Mouse (Mus musculus) stomach, embryonic 15.5 days (tissue): ENCODE results near the gene Gm44579. TPM values are rescaled to one million over a fixed set of nuclear protein-coding genes. Genes with fewer than 3 reads are reported as not detected.

Experiments
- ATAC-seq: fragments of 200-750 bp; cut with Nextera tagmentation; 2 replicates; pipeline ENCODE4 v1.8.0; 2017; ENCODE audit warnings: low read depth, moderate number of reproducible peaks, moderate TSS enrichment; ENCODE audit not compliant: insufficient read depth, low FRiP score
- H3K27ac ChIP-seq: fragments of 300-500 bp; sonication (generic); 2 replicates; pipeline ENCODE4 v1.5.1; 2015; ENCODE audit warnings: mild to moderate bottlenecking, inconsistent platforms
- H3K27me3 ChIP-seq: fragments of 300-500 bp; sonication (generic); replicated peaks from 2 replicates; pipeline ENCODE4 v1.6.1; 2015; ENCODE audit warnings: inconsistent platforms
- H3K36me3 ChIP-seq: fragments of 300-500 bp; sonication (generic); 2 replicates; pipeline ENCODE4 v1.6.1; 2015; ENCODE audit warnings: inconsistent platforms
- H3K4me1 ChIP-seq: fragments of 300-500 bp; sonication (generic); 2 replicates; pipeline ENCODE4 v1.6.1; 2015; ENCODE audit warnings: inconsistent platforms
- H3K4me2 ChIP-seq: fragments of 300-500 bp; sonication (generic); 2 replicates; pipeline ENCODE4 v1.6.1; 2015; ENCODE audit warnings: mild to moderate bottlenecking, inconsistent platforms
- H3K4me3 ChIP-seq: fragments of 300-500 bp; sonication (generic); replicated peaks from 2 replicates; pipeline ENCODE4 v1.5.1; 2015; ENCODE audit warnings: inconsistent platforms
- H3K9ac ChIP-seq: fragments of 300-500 bp; sonication (generic); 2 replicates; pipeline ENCODE4 v1.6.1; 2015; ENCODE audit warnings: inconsistent platforms
- H3K9me3 ChIP-seq: fragments of 300-500 bp; sonication (generic); 2 replicates; pipeline ENCODE4 v1.6.1; 2016; ENCODE audit warnings: inconsistent platforms
- WGBS: fragments of 180-500 bp; shearing (Covaris S2); methylation state at CpG from one replicate; pipeline ENCODE4 v1.1.7; 2015; 5-methylcytosine and 5-hydroxymethylcytosine counted together
- polyA plus RNA-seq: library from polyadenylated mRNA; unstranded; fragments of >200 nt; fragmentation: Nextera tagmentation; extraction: Ambion mirVana; gene quantifications from 2 replicates; pipeline ENCODE4 v1.2.1, GENCODE M21; 2015

Gm44579 gene
- polyA plus RNA-seq, 1 experiment from 2014 or later: not detected

DNA sequence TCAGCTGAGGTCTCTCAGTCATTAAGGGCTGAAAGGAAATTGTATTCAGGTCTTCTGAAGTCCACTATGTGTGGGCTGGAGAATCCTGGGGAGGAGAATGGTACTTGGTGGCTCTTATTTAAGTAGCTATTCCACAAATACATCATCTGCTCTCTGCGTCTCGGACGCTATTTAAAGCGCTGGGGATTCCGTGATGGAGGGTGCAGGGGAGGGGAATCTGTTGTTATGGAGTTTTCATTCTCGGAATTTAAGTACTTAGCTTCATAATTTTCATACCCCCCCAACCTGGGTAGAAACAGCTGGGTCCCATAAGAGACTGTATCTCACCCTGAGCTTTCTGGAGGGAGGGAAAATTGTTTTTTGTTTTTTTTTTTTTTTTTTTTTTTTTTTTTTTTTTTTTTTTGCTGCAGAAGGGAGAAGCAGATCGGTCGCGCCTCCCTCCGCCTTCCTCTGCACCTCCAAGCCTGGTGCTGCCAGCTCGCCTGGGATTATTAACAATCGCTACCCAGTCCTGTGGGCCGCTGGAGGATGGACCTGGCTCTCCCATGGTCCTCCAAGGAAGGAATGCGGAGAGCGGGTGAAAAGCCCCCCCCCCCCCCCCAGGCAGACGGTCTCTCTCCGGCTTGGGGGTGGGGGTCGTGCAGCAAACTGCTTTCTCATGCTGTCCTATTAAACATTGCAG is 53.7 kb downstream of the Gm44579 start, which contains the start of gene Ccdc184:
Gene Ccdc184, plus strand, starts transcription at position 196 of the 682 bp plus-strand sequence.
- Histone ChIP-seq H3K9me3 (no peaks in the 10 kb centered on the region), H3K27me3 (peaks cover 61% of the 10 kb centered on the region), H3K4me2 (peak within 1 kb of the TSS; percentile 61), H3K4me3 (peak within 1 kb of the TSS; percentile 35), H3K36me3 (no peaks in the 10 kb centered on the region), H3K4me1 (peaks cover 13% of the 10 kb centered on the region; the same call in 1 of the 2 replicates), H3K27ac (no peak within 1 kb of the TSS), H3K9ac (no peak within 1 kb of the TSS)
- no peak; the same call in 1 of the 2 replicates for ATAC-seq
- WGBS: 4% methylated on average over 17 of the region's 18 CpGs

DNA sequence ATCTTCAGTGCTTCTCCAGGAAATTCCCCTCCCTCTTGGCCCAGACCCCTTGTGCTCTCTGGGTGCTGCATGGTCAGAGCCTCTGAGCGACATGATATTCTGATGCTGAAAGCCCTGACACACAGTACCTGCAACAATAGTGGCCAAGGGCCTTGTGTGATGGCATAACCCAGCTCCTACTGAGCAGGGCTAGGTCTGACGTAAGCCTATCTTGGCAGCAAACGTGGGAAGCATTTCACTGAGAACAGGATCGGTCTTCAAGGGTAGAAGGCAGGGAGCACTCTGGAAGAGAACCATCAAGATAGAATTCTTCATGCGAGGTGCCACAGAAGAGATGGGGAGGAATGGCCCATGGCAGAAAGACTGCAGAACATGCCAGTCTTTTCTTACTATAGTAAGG is 55.3 kb downstream of the Gm44579 start, which contains the start of gene Asb8:
Gene Asb8, minus strand, starts transcription at position 101 of the 400 bp plus-strand sequence.
- Histone ChIP-seq H3K4me2 (no peak within 1 kb of the TSS), H3K9ac (no peak within 1 kb of the TSS), H3K4me3 (no peak within 1 kb of the TSS), H3K9me3 (no peaks in the 10 kb centered on the region), H3K4me1 (peaks cover 13% of the 10 kb centered on the region; the same call in 1 of the 2 replicates), H3K27ac (no peak within 1 kb of the TSS), H3K27me3 (peaks cover 50% of the 10 kb centered on the region), H3K36me3 (no peaks in the 10 kb centered on the region)
- no peak for ATAC-seq
- WGBS: 74% methylated on average over 5 of the region's 5 CpGs

DNA sequence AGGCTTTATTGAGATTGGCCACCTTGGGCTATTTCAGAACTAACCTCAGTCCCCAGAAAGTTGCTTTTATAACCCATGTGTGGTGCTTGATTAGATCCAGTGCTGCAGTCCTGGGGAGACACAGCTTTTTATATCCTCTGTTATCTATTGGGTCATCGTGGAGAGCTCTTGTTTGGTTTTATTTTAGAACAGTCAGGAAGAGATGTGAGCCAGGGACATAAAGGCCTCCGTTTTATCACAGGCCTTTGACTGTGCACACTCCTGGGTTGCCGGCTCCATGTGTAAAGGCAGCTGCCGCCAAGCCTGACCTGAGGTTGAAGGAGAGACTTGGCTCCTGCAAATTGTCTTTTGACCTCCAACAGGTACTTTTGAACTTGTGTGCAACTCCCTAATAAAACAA is 58.2 kb downstream of the Gm44579 start:
- no peak for ATAC-seq

DNA sequence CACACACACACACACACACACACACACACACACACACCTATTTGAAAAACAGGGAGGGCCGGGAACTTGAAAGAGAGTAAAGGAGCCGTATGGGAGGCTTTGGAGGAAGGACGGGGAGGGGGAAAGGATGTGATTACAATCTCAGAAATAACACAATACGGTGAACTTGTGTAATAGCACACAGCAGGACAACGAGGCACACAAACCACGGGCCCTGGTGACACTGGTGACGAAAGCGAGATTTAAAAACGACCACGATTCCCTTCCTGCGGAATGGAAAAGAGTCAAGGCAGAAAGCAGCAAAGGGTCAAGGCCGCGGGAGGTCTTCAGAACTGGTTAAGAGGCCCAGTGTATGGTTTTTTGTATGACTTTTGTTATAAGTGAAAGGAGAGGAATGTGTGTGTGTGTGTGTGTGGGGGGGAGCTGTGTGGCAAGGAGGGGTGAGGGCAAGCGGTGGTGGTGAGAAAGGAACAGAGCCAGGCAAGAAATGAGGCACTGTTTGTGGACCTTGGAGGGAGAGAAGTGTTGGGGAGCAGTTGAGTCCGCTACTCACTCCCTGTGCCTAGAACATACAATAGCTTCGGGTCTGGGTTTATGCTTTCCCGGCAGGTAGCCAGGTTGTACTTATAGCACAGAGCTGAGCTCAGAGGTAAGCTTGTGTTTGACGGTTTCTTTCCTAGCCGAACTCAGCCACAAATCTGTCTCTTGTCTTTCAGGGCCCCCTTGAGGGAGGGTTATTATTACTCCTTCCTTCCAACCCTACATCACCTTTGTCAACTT is 59.6 kb downstream of the Gm44579 start:
- Histone ChIP-seq H3K36me3 (no peaks in the 10 kb centered on the region), H3K27me3 (peaks cover 8% of the 10 kb centered on the region), H3K4me2 (no peak overlapping the region), H3K9ac (no peak overlapping the region), H3K4me1 (no peaks in the 10 kb centered on the region), H3K9me3 (no peaks in the 10 kb centered on the region), H3K4me3 (no peak overlapping the region), H3K27ac (no peak overlapping the region)
- ATAC-seq: no peak
- WGBS: 60% methylated on average over 19 of the region's 19 CpGs

More for the DNA sequence above, 58.2 kb downstream of the Gm44579 start:
- H3K27ac ChIP-seq: no peak overlapping the region
- H3K4me3 ChIP-seq: no peak overlapping the region
- 64% methylated on average over 4 of the region's 4 CpGs for WGBS
- no peaks in the 10 kb centered on the region for H3K9me3 ChIP-seq
- no peak overlapping the region for H3K4me2 ChIP-seq
- H3K27me3 ChIP-seq: peaks cover 21% of the 10 kb centered on the region
- peaks cover 3% of the 10 kb centered on the region; the same call in 1 of the 2 replicates for H3K4me1 ChIP-seq
- H3K9ac ChIP-seq: no peak overlapping the region
- no peaks in the 10 kb centered on the region for H3K36me3 ChIP-seq

DNA sequence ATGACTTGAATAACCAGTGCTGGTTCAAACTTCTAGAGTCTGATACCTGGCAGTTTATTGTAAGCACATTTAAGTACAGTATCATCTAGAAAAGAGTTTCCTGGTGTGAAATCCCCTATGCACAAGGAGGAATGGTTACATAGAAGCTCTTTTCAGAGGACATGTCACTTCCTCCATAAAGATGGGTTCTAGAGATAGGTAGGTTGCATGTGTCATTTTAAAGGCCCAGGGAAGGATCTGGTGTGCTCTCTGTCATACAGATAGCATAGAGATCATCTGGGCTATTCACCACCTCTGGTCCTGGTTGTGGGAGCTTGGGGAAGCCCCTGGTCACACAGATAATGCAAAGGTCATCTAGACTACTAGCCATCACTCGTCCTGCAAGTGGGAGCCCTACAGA is 63.5 kb downstream of the Gm44579 start:
- H3K27ac ChIP-seq: no peak overlapping the region
- no peaks in the 10 kb centered on the region for H3K4me1 ChIP-seq
- no peak overlapping the region for H3K4me3 ChIP-seq
- H3K9ac ChIP-seq: no peak overlapping the region
- no peaks in the 10 kb centered on the region for H3K9me3 ChIP-seq
- WGBS: 62% methylated on average over 1 of the region's 1 CpGs
- H3K27me3 ChIP-seq: no peaks in the 10 kb centered on the region
- ATAC-seq: no peak
- H3K36me3 ChIP-seq: no peaks in the 10 kb centered on the region
- H3K4me2 ChIP-seq: no peak overlapping the region

DNA sequence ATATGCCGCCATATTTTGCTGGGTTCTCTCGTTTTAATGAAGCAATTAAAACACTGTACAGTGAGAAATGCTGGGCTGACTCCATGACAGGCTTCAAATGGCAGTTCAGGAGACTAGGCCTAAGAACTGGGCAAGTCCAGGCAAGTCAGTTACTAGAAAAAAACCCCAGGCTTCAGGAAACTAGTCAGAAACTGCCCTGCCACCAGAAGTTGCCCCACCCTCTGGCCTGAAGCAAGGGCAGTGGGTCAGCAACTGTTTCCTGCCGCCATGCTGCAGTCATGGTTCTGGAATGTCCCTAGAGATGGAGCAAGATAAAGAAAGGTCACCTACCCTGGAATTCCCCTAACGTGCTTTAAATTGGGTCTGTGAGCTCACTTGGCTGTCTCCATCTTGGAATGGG is 64.8 kb downstream of the Gm44579 start:
- H3K9me3 ChIP-seq: no peaks in the 10 kb centered on the region
- no peak overlapping the region for H3K4me3 ChIP-seq
- no peaks in the 10 kb centered on the region for H3K27me3 ChIP-seq
- H3K9ac ChIP-seq: no peak overlapping the region
- no peaks in the 10 kb centered on the region for H3K4me1 ChIP-seq
- H3K27ac ChIP-seq: no peak overlapping the region
- no peaks in the 10 kb centered on the region for H3K36me3 ChIP-seq
- ATAC-seq: no peak
- WGBS: 66% methylated on average over 4 of the region's 4 CpGs
- H3K4me2 ChIP-seq: no peak overlapping the region

DNA sequence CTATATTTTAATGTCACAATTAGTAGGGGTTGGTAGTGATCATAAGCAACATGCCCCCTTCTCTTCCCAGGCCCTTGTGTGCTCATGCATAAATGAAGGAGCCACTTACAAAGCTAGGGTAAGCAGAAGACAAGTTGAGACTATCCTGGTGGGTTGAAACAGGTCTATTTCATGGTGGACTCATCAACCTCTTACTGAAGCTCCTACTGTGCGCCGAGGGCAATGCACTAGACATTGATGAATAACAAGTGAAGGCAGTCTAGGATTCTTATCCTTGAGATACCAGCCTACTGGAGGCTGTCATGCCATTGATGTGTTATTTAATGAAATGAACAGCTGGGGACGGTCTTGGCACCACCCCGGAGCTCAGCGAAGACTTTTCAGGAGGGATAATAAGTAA is 65.5 kb downstream of the Gm44579 start:
- Histone ChIP-seq H3K9ac (no peak overlapping the region), H3K36me3 (no peaks in the 10 kb centered on the region), H3K9me3 (no peaks in the 10 kb centered on the region), H3K27ac (no peak overlapping the region), H3K4me1 (no peaks in the 10 kb centered on the region), H3K27me3 (no peaks in the 10 kb centered on the region), H3K4me2 (no peak overlapping the region), H3K4me3 (no peak overlapping the region)
- no peak for ATAC-seq
- WGBS: 83% methylated on average over 5 of the region's 5 CpGs

DNA sequence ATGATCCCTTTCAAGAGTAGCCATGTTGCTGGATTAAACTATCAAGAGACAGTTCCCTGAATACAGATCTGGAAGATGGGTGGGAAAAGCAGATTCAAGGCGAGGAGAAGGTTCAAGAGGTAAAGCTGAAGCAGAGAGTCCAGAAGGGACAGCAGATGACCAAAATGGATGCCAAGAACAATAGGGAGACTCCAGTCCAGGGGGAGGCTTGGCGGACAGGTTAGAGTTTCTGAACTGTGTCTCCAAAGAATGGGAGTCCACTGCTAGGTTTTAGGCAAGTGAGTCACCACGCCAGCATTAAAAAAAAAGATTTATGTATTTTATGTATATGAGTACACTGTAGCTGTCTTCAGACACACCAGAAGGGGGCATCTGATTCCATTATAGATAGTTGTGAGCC is 66.1 kb downstream of the Gm44579 start:
- H3K4me1 ChIP-seq: no peaks in the 10 kb centered on the region
- H3K36me3 ChIP-seq: no peaks in the 10 kb centered on the region
- no peak overlapping the region for H3K27ac ChIP-seq
- 75% methylated on average over 3 of the region's 3 CpGs for WGBS
- no peak overlapping the region for H3K4me2 ChIP-seq
- H3K9ac ChIP-seq: no peak overlapping the region
- no peak for ATAC-seq
- no peaks in the 10 kb centered on the region for H3K27me3 ChIP-seq
- H3K9me3 ChIP-seq: no peaks in the 10 kb centered on the region
- no peak overlapping the region for H3K4me3 ChIP-seq

DNA sequence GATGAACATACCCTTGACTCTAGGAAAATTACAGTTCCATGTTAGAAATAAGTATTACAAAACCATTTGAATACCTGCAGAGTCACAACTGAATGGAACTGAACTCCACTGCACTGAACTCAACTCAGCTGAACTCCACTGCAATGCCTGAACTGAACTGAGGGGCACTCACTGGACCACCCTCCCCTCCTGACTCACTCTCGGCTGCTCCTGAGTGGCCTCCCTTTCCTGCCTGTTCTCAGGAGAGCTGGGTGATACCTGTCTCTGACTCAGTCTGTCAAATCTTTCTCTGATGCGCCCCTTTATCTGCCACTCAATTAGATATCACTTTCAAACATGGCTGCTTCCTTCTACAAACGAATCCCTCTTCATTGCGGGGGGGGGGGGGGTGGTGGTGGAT is 66.6 kb downstream of the Gm44579 start:
- Histone ChIP-seq H3K27ac (no peak overlapping the region), H3K9me3 (no peaks in the 10 kb centered on the region), H3K4me3 (no peak overlapping the region), H3K4me2 (no peak overlapping the region), H3K9ac (no peak overlapping the region), H3K36me3 (no peaks in the 10 kb centered on the region), H3K4me1 (no peaks in the 10 kb centered on the region), H3K27me3 (no peaks in the 10 kb centered on the region)
- ATAC-seq: no peak
- WGBS: 54% methylated on average over 4 of the region's 4 CpGs

DNA sequence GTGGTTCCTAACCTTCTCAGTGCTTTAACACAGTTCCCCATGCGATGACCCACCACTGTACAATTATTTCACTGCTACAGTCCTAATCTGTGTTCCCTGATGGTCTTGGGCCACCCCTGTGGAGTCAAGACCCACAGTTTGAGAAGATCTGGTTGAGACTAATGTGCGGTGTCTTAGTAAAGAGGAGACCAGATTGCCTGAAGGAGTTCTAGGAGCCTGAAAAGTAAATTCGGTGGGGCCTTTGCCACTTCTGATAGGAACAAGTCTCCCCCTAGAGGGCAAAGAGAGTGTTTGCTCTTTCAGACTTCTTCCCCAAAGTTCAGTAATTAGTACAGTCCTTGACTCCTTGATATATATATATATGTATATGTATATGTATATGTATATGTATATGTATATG is 67.2 kb downstream of the Gm44579 start:
- Histone ChIP-seq H3K27ac (no peak overlapping the region), H3K9me3 (no peaks in the 10 kb centered on the region), H3K4me3 (no peak overlapping the region), H3K4me1 (no peaks in the 10 kb centered on the region), H3K4me2 (no peak overlapping the region), H3K27me3 (no peaks in the 10 kb centered on the region), H3K36me3 (no peaks in the 10 kb centered on the region), H3K9ac (no peak overlapping the region)
- 32% methylated on average over 3 of the region's 3 CpGs for WGBS
- no peak for ATAC-seq

DNA sequence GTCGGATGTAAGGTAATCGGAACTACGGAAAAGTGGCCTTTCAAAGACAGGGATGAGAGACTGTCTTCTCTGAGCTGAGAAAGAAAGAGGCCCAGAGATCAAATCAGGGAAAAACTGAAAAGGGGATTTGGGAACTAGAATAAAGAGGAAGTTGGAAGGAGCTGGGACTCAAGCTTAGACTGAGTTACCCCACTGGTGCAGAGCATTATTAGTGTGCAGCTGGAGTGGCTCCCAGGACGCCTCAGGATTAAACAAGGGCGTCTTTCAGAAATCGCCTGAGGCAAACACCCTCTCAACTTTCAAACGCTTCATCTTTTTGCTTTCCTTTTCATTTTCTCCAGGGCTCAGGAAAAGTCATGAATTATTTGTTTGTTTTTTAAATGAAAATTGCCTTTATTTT is 67.9 kb downstream of the Gm44579 start:
- no peak overlapping the region for H3K27ac ChIP-seq
- H3K4me2 ChIP-seq: no peak overlapping the region
- no peaks in the 10 kb centered on the region for H3K4me1 ChIP-seq
- H3K4me3 ChIP-seq: no peak overlapping the region
- no peak for ATAC-seq
- H3K27me3 ChIP-seq: no peaks in the 10 kb centered on the region
- no peaks in the 10 kb centered on the region for H3K9me3 ChIP-seq
- WGBS: 67% methylated on average over 7 of the region's 7 CpGs
- H3K36me3 ChIP-seq: no peaks in the 10 kb centered on the region
- no peak overlapping the region for H3K9ac ChIP-seq

DNA sequence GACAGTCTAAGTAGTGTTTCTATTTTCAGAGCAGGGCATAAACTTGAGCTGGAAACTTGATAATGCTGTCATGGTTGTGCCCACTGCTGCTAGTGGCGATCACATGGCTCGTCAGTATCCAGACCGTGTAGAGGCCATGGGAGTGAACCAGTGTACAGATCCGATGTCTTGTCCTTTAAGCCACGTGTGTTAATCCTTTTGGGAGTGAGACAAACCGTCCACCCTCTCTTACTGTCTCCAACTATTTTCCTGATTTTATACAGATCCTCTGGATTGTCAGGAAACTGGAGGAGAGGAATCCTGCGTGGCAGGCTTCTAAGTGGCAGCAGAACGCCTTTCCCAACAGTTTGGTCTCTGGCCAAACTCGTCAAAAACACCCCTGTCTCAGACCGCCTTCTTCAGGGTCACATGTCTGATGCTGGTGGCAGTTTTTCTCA is 71.6 kb downstream of the Gm44579 start:
- Histone ChIP-seq H3K4me1 (0 out of 2 replicates have a peak, but pooled peaks cover 7% of the 10 kb centered on the region), H3K4me3 (no peak overlapping the region), H3K27ac (no peak overlapping the region), H3K36me3 (no peaks in the 10 kb centered on the region), H3K9me3 (no peaks in the 10 kb centered on the region), H3K4me2 (no peak overlapping the region), H3K9ac (no peak overlapping the region), H3K27me3 (no peaks in the 10 kb centered on the region)
- 66% methylated on average over 10 of the region's 10 CpGs for WGBS
- ATAC-seq: no peak
